Mouse (Mus musculus) midbrain, embryonic 11.5 days (tissue): ENCODE measurements around the gene Dlg2. TPM values are rescaled to one million over a fixed set of nuclear protein-coding genes. Genes with fewer than 3 reads are reported as not detected.

ENCODE experiments used
- ATAC-seq: fragments of 200-750 bp; cut with Nextera tagmentation; 2 replicates; pipeline ENCODE4 v1.8.0; 2017; ENCODE audit warnings: moderate TSS enrichment, moderate library complexity; ENCODE audit not compliant: low FRiP score
- DNase-seq: peaks from one replicate; pipeline ENCODE4 v3.0.0; 2015; ENCODE audit warnings: low spot score; ENCODE audit errors: missing footprints
- H3K27ac ChIP-seq: fragments of 300-500 bp; sonication (generic); 2 replicates; pipeline ENCODE4 v1.5.1; 2014; ENCODE audit warnings: low read depth, low read length
- H3K27me3 ChIP-seq: fragments of 300-500 bp; sonication (generic); 2 replicates; pipeline ENCODE4 v1.6.1; 2014; ENCODE audit warnings: mild to moderate bottlenecking, low read length, moderate library complexity, mixed read lengths; ENCODE audit not compliant: control insufficient read depth, insufficient read depth
- H3K36me3 ChIP-seq: fragments of 300-500 bp; sonication (generic); 2 replicates; pipeline ENCODE4 v1.6.1; 2014; ENCODE audit warnings: mild to moderate bottlenecking, low read length, moderate library complexity, mixed read lengths; ENCODE audit not compliant: control insufficient read depth, insufficient read depth
- H3K4me1 ChIP-seq: fragments of 300-500 bp; sonication (generic); 2 replicates; pipeline ENCODE4 v1.6.1; 2014; ENCODE audit warnings: low read length; ENCODE audit not compliant: control insufficient read depth, insufficient read depth
- H3K4me2 ChIP-seq: fragments of 300-500 bp; sonication (generic); 2 replicates; pipeline ENCODE4 v1.6.1; 2014; ENCODE audit warnings: mild to moderate bottlenecking, moderate library complexity
- H3K4me3 ChIP-seq: fragments of 300-500 bp; sonication (generic); 2 replicates; pipeline ENCODE4 v1.5.1; 2014; ENCODE audit warnings: low read depth, low read length
- H3K9ac ChIP-seq: fragments of 300-500 bp; sonication (generic); 2 replicates; pipeline ENCODE4 v1.6.1; 2014; ENCODE audit warnings: low read length
- H3K9me3 ChIP-seq: fragments of 300-500 bp; sonication (generic); 2 replicates; pipeline ENCODE4 v1.6.1; 2016; ENCODE audit warnings: low read length; ENCODE audit not compliant: control insufficient read depth
- WGBS: fragments of 180-500 bp; shearing (Covaris S2); extraction: QIAGEN DNeasy Blood & Tissue Kit; methylation state at CpG from one replicate; pipeline ENCODE4 v1.1.7; 2014; 5-methylcytosine and 5-hydroxymethylcytosine counted together
- polyA plus RNA-seq: library from polyadenylated mRNA; unstranded; fragments of >200 nt; fragmentation: Nextera tagmentation; extraction: Ambion mirVana; gene quantifications from 2 replicates; pipeline ENCODE4 v1.2.1, GENCODE M21; 2014

Dlg2 gene
- polyA plus RNA-seq, 1 experiment from 2014 or later, result 1.8 TPM

- Histone ChIP-seq H3K36me3 (no peaks in the 10 kb centered on the region), H3K27me3 (no peaks in the 10 kb centered on the region), H3K4me3 (no peak overlapping the region), H3K27ac (no peak overlapping the region), H3K9me3 (no peaks in the 10 kb centered on the region), H3K4me2 (no peak overlapping the region), H3K9ac (no peak overlapping the region), H3K4me1 (no peaks in the 10 kb centered on the region)
- ATAC-seq, result peak; percentile 85
- 44% methylated on average over 7 of the region's 7 CpGs for WGBS
- DNase-seq, result peak; percentile 98
These were observed 1550.6 kb downstream of the Dlg2 start for GRCm38 (mm10) chr7:92027049-92027448.

GRCm38 (mm10) chr7:92034256-92034655 is 1557.8 kb downstream of the Dlg2 start:
- no peak for ATAC-seq
- Histone ChIP-seq H3K27ac (no peak overlapping the region), H3K9ac (no peak overlapping the region), H3K4me1 (no peaks in the 10 kb centered on the region), H3K4me3 (no peak overlapping the region), H3K27me3 (no peaks in the 10 kb centered on the region), H3K36me3 (no peaks in the 10 kb centered on the region), H3K4me2 (no peak overlapping the region), H3K9me3 (no peaks in the 10 kb centered on the region)
- 93% methylated on average over 2 of the region's 2 CpGs for WGBS
- DNase-seq, result no peak

GRCm38 (mm10) chr7:92040187-92040586 is 1563.7 kb downstream of the Dlg2 start:
- no peaks in the 10 kb centered on the region for H3K9me3 ChIP-seq
- no peaks in the 10 kb centered on the region for H3K36me3 ChIP-seq
- no peak for ATAC-seq
- no peaks in the 10 kb centered on the region for H3K4me1 ChIP-seq
- H3K4me3 ChIP-seq, result no peak overlapping the region
- no peaks in the 10 kb centered on the region for H3K27me3 ChIP-seq
- H3K9ac ChIP-seq, result no peak overlapping the region
- no peak overlapping the region for H3K27ac ChIP-seq
- H3K4me2 ChIP-seq, result no peak overlapping the region
- no peak for DNase-seq

GRCm38 (mm10) chr7:92040785-92041411 is 1564.4 kb downstream of the Dlg2 start:
- H3K4me3 ChIP-seq, result no peak overlapping the region
- H3K36me3 ChIP-seq, result no peaks in the 10 kb centered on the region
- H3K9ac ChIP-seq, result no peak overlapping the region
- no peak for ATAC-seq
- H3K9me3 ChIP-seq, result no peaks in the 10 kb centered on the region
- no peaks in the 10 kb centered on the region for H3K27me3 ChIP-seq
- no peaks in the 10 kb centered on the region for H3K4me1 ChIP-seq
- H3K27ac ChIP-seq, result no peak overlapping the region
- DNase-seq, result no peak
- WGBS, result 79% methylated on average over 2 of the region's 2 CpGs
- H3K4me2 ChIP-seq, result no peak overlapping the region

GRCm38 (mm10) chr7:92044966-92045365 is 1568.5 kb downstream of the Dlg2 start:
- H3K4me2 ChIP-seq, result no peak overlapping the region
- 83% methylated on average over 1 of the region's 1 CpGs for WGBS
- H3K9ac ChIP-seq, result no peak overlapping the region
- no peaks in the 10 kb centered on the region for H3K9me3 ChIP-seq
- no peak for DNase-seq
- no peaks in the 10 kb centered on the region for H3K27me3 ChIP-seq
- no peaks in the 10 kb centered on the region for H3K36me3 ChIP-seq
- no peak overlapping the region for H3K4me3 ChIP-seq
- no peaks in the 10 kb centered on the region for H3K4me1 ChIP-seq
- no peak for ATAC-seq
- H3K27ac ChIP-seq, result no peak overlapping the region

GRCm38 (mm10) chr7:92047271-92047670 is 1570.8 kb downstream of the Dlg2 start:
- no peaks in the 10 kb centered on the region for H3K9me3 ChIP-seq
- DNase-seq (no peak), ATAC-seq (no peak)
- no peak overlapping the region for H3K4me3 ChIP-seq
- H3K27me3 ChIP-seq, result no peaks in the 10 kb centered on the region
- 52% methylated on average over 2 of the region's 2 CpGs for whole genome bisulfite sequencing
- no peaks in the 10 kb centered on the region for H3K36me3 ChIP-seq
- no peak overlapping the region for H3K4me2 ChIP-seq
- H3K4me1 ChIP-seq, result no peaks in the 10 kb centered on the region
- no peak overlapping the region for H3K27ac ChIP-seq
- no peak overlapping the region for H3K9ac ChIP-seq

GRCm38 (mm10) chr7:92048876-92049275 is 1572.4 kb downstream of the Dlg2 start:
- H3K4me2 ChIP-seq, result no peak overlapping the region
- DNase-seq (no peak), ATAC-seq (no peak)
- H3K27ac ChIP-seq, result no peak overlapping the region
- no peaks in the 10 kb centered on the region for H3K27me3 ChIP-seq
- H3K9ac ChIP-seq, result no peak overlapping the region
- H3K4me1 ChIP-seq, result no peaks in the 10 kb centered on the region
- WGBS, result 88% methylated on average over 1 of the region's 1 CpGs
- H3K9me3 ChIP-seq, result no peaks in the 10 kb centered on the region
- H3K36me3 ChIP-seq, result no peaks in the 10 kb centered on the region
- H3K4me3 ChIP-seq, result no peak overlapping the region

- ATAC-seq, result no peak
- Histone ChIP-seq H3K27ac (no peak overlapping the region), H3K27me3 (no peaks in the 10 kb centered on the region), H3K9me3 (no peaks in the 10 kb centered on the region), H3K36me3 (no peaks in the 10 kb centered on the region), H3K4me1 (no peaks in the 10 kb centered on the region), H3K4me3 (no peak overlapping the region), H3K9ac (no peak overlapping the region), H3K4me2 (no peak overlapping the region)
- 63% methylated on average over 4 of the region's 4 CpGs for WGBS
- DNase-seq, result no peak
These were observed 1590.4 kb downstream of the Dlg2 start for GRCm38 (mm10) chr7:92066851-92067250.

GRCm38 (mm10) chr7:92087429-92087828 is 1611.0 kb downstream of the Dlg2 start:
- no peak for DNase-seq
- Histone ChIP-seq H3K4me3 (no peak overlapping the region), H3K4me2 (no peak overlapping the region), H3K27me3 (no peaks in the 10 kb centered on the region), H3K36me3 (no peaks in the 10 kb centered on the region), H3K9me3 (no peaks in the 10 kb centered on the region), H3K4me1 (no peaks in the 10 kb centered on the region), H3K9ac (no peak overlapping the region), H3K27ac (no peak overlapping the region)
- no peak for ATAC-seq
- 75% methylated on average over 2 of the region's 3 CpGs for WGBS
